ENCODE assay signal across 23 mouse cellular contexts in genomic region chr17:3023426-3023825, GRCm38 (mm10).
DNase-seq lines count a peak whose midpoint lies in the region; ATAC-seq lines count a peak whose summit lies in the region.
"Had no signal": no experiment of that assay in that cellular context is flagged by ENCODE, and none has a peak within 500 bp of the region (broad histone marks: within the 10 kb centered on the region; RNA-seq: fewer than 3 reads in every experiment).

No protein-coding gene starts in this region.

- no peak overlapping the region for H3K27ac ChIP-seq in liver, embryonic 12.5 days
- H3K27ac ChIP-seq: embryonic facial prominence, embryonic 12.5 days; forebrain, embryonic 15.5 days; heart, embryonic 15.5 days; hindbrain, embryonic 14.5 days; midbrain, embryonic 10.5 days; midbrain, embryonic 15.5 days had no signal

- no peaks in the 10 kb centered on the region for H3K4me1 ChIP-seq in liver, embryonic 12.5 days
- H3K4me1 ChIP-seq: embryonic facial prominence, embryonic 12.5 days; forebrain, embryonic 15.5 days; heart, embryonic 15.5 days; midbrain, embryonic 10.5 days; midbrain, embryonic 15.5 days had no signal

- no peaks in the 10 kb centered on the region for H3K27me3 ChIP-seq in liver, embryonic 12.5 days (replicated peaks)
- H3K27me3 ChIP-seq: embryonic facial prominence, embryonic 12.5 days; forebrain, embryonic 15.5 days; heart, embryonic 15.5 days; midbrain, embryonic 15.5 days had no signal

- ATAC-seq in CD4-positive, CD25-positive, alpha-beta regulatory T cell, adult 4 months, result no peak
- no peak for ATAC-seq in liver, embryonic 12.5 days
- ATAC-seq: forebrain, embryonic 15.5 days; midbrain, embryonic 15.5 days had no signal

- H3K4me3 ChIP-seq in liver, embryonic 12.5 days, result no peak overlapping the region
- H3K4me3 ChIP-seq: embryonic facial prominence, embryonic 12.5 days; forebrain, embryonic 15.5 days; heart, embryonic 15.5 days; midbrain, embryonic 10.5 days; midbrain, embryonic 15.5 days had no signal

- H3K9ac ChIP-seq in liver, embryonic 12.5 days, result no peak overlapping the region
- H3K9ac ChIP-seq: embryonic facial prominence, embryonic 12.5 days; forebrain, embryonic 15.5 days; heart, embryonic 15.5 days; hindbrain, embryonic 14.5 days; midbrain, embryonic 15.5 days had no signal

- peaks cover 52% of the 10 kb centered on the region for H3K9me3 ChIP-seq in liver, embryonic 12.5 days (replicated peaks)

- H3K36me3 ChIP-seq in liver, embryonic 12.5 days, result no peaks in the 10 kb centered on the region
- H3K36me3 ChIP-seq: embryonic facial prominence, embryonic 12.5 days; forebrain, embryonic 15.5 days; heart, embryonic 15.5 days; midbrain, embryonic 10.5 days; midbrain, embryonic 15.5 days had no signal

- H3K4me2 ChIP-seq in liver, embryonic 12.5 days, result no peak overlapping the region
- H3K4me2 ChIP-seq: embryonic facial prominence, embryonic 12.5 days; forebrain, embryonic 15.5 days; heart, embryonic 15.5 days; hindbrain, embryonic 14.5 days; midbrain, embryonic 15.5 days had no signal

- DNase-seq in CD4-positive, CD25-positive, alpha-beta regulatory T cell, adult 2 months (ENCODE audit: low read depth, low spot score), result peak; percentile 0
- DNase-seq in liver, result peak; percentile 0
- DNase-seq in thymus, postnatal 4 days, result peak; percentile 2
- no peak for DNase-seq in thymus, adult 18-20 months
- peak; percentile 2 for DNase-seq in mesoderm, embryonic 11.5 days (ENCODE audit: low read depth, low spot score)
- no peak for DNase-seq in embryo, embryonic 10.5 days (ENCODE audit: low spot score)
- DNase-seq: adrenal gland, postnatal 10 days; cerebellum, adult 11 months; cerebellum, adult 9-10 months; cerebellum, postnatal 36 days; embryo, embryonic 11 days; kidney, adult 18-20 months; kidney, postnatal 36 days; lung, postnatal 36 days; thymus, postnatal 14 days had no signal

- 72% methylated on average over 1 of the region's 1 CpGs for WGBS in liver, embryonic 12.5 days (ENCODE audit: insufficient replicate concordance)

Comparison
In these comparisons a context has a peak if more than half of its experiments do, and no peak if none do; other contexts are left out.
1. DNase-seq: peak in CD4-positive, CD25-positive, alpha-beta regulatory T cell, adult 2 months (single experiment), liver (single experiment), thymus, postnatal 4 days (single experiment) and mesoderm, embryonic 11.5 days (single experiment); none in thymus, adult 18-20 months (0 of 2) and embryo, embryonic 10.5 days (single experiment).